Mouse (Mus musculus) adrenal gland, postnatal 10 days (tissue): ENCODE data around the gene Ifit1bl1. TPM values are rescaled to one million over a fixed set of nuclear protein-coding genes. Genes with fewer than 3 reads are reported as not detected.

ENCODE experiments used
- total RNA-seq, 2 experiments: library from RNA; stranded (reverse); gene quantifications; 2 replicates each; pipeline ENCODE4 v1.2.3; 2021

Ifit1bl1 gene
- total RNA-seq, 2 experiments from 2014 or later: 0.15 to 0.30 TPM

Other genes starting within 250 kb of the Ifit1bl1 start
- under 1 TPM; 0.55 to 0.57 TPM for gene Ch25h, start 126.8 kb downstream of the Ifit1bl1 start, total RNA-seq
- gene Lipa, start 74.5 kb downstream of the Ifit1bl1 start, total RNA-seq: 100 to 1,000 TPM; 130 to 133 TPM
- 1 to 10 TPM; 2.8 to 4.0 TPM for gene Ifit2, start 51.3 kb downstream of the Ifit1bl1 start, total RNA-seq
- gene Ifit3, start 18.4 kb downstream of the Ifit1bl1 start, total RNA-seq: 1 to 10 TPM; 2.0 to 3.2 TPM
- gene Ifit3b, start 6.0 kb upstream of the Ifit1bl1 start, total RNA-seq: 1 to 10 TPM in 1 of 2 experiments, under 1 TPM in 1; 0.60 to 1.2 TPM
- gene Ifit1bl2, start 38.8 kb upstream of the Ifit1bl1 start, total RNA-seq: under 1 TPM in 1 of 2 experiments, not detected in 1; 0.09 TPM
- 1 to 10 TPM in 1 of 2 experiments, under 1 TPM in 1; 0.69 to 1.6 TPM for gene Ifit1, start 38.9 kb upstream of the Ifit1bl1 start, total RNA-seq
- gene Slc16a12, start 145.3 kb upstream of the Ifit1bl1 start, total RNA-seq: 1 to 10 TPM; 6.1 to 9.5 TPM